Mouse (Mus musculus): ENCODE results near the gene Gli2. TPM values are rescaled to one million over a fixed set of nuclear protein-coding genes. Genes with fewer than 3 reads are reported as not detected.

Gene Gli2
- polyA plus RNA-seq, 1 experiment from 2014 or later = 12.2 TPM

DNA sequence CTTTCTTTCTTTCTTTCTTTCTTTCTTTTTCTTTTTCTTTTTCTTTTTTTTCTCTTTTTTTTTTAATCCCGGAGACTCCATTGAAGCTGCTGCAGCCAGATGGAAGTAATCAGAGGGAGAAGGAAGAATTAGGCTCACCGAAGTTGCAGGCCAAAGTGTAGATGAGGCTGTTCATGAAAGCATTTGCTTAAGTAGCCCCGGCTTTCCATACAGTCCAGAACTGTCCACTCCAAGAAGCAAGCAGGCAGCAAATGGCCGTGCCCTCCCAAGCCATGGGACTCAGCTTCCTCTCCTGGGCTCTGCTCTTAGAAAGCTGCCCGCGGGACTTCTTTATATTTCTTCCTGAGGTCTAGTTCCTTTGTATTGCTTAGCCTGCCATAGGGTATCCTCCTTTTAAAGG is 1.0 kb upstream of the Gli2 start:
- Histone ChIP-seq H3K9ac (ENCODE audit: low read length) (peak overlapping the region; percentile 85; the same call in 1 of the 2 replicates), H3K9me3 (ENCODE audit: control insufficient read depth, low read length) (no peaks in the 10 kb centered on the region), H3K36me3 (ENCODE audit: control insufficient read depth, insufficient read depth, low read length) (no peaks in the 10 kb centered on the region), H3K27ac (ENCODE audit: low read depth, low read length) (no peak overlapping the region), H3K4me1 (ENCODE audit: control insufficient read depth, insufficient read depth, low read length) (peaks cover 23% of the 10 kb centered on the region), H3K4me2 (ENCODE audit: low read depth) (peak overlapping the region; percentile 88), H3K4me3 (ENCODE audit: low read depth, low read length) (peak overlapping the region; percentile 64; the same call in 1 of the 2 replicates), H3K27me3 (ENCODE audit: control insufficient read depth, insufficient read depth, low read length) (no peaks in the 10 kb centered on the region)
- 12% methylated on average over 6 of the region's 6 CpGs for WGBS
- ATAC-seq (ENCODE audit: insufficient read depth, low FRiP score, low TSS enrichment) (no peak), DNase-seq (ENCODE audit: low spot score) (peak; percentile 28)

DNA sequence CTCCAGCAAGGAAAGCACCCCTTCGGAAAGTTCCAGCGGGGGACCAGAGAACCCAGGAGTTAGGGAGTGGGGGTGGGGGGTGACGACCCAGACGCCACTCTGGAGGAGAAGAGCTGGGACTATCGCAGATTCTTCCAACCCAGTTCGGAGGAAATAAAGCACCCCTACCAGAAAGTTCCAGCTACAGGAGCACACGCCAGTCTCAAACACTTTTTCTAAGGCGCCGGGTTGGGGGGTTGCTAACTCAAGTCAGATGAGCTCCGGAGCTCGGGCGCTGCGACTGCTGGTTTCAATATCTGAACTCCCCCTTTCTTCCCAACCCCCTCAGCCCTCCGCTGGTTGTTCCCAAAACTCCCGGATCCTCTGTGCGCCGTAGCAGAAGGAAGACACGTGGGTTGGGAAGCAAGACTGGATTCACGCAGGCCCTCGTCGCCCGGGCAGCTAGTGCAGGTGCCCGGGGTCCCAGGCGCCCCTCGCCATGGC is 494 bp upstream of the Gli2 start:
- Histone ChIP-seq H3K36me3 (ENCODE audit: control insufficient read depth, insufficient read depth, low read length) (no peaks in the 10 kb centered on the region), H3K27me3 (ENCODE audit: control insufficient read depth, insufficient read depth, low read length) (no peaks in the 10 kb centered on the region)

DNA sequence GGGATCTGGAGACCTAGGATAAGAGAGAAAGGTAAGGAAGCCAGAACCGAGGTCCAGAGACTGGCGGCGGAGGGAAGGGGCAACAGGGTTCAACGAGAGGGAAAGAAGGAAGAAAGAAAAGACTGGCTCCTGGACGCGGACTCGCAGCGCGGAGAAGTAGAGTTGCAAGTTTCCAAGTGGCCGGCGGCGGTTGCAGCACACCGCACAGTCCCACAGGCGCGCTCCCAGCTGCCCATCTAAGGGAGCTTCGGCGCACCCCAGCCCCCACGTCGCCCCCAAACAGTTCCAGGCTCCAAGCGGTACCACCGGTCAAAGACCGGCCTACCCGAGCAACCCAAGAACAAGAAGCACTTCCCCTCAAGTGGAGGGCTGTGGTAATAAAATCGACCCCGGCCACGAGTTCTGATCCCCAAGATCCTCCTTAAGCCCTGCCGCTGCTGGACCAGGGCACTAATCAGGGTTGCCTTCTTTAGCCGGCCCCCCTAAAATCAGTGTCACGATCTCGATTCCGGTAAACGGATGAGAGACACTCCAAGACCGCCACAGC is 715 bp downstream of the Gli2 start:
- peak overlapping the region; percentile 64 for H3K4me3 ChIP-seq (ENCODE audit: low read depth, low read length)
- no peaks in the 10 kb centered on the region for H3K9me3 ChIP-seq (ENCODE audit: control insufficient read depth, low read length)
- peak overlapping the region; percentile 85 for H3K9ac ChIP-seq (ENCODE audit: low read length)
- H3K27ac ChIP-seq (ENCODE audit: low read depth, low read length) = peak overlapping the region; percentile 91
- no peaks in the 10 kb centered on the region for H3K36me3 ChIP-seq (ENCODE audit: control insufficient read depth, insufficient read depth, low read length)
- under 1% methylated on average over 33 of the region's 33 CpGs for WGBS
- peak overlapping the region; percentile 88 for H3K4me2 ChIP-seq (ENCODE audit: low read depth)
- peaks cover 32% of the 10 kb centered on the region for H3K4me1 ChIP-seq (ENCODE audit: control insufficient read depth, insufficient read depth, low read length)
- DNase-seq (ENCODE audit: low spot score) (peak; percentile 64), ATAC-seq (ENCODE audit: insufficient read depth, low FRiP score, low TSS enrichment) (no peak)
- H3K27me3 ChIP-seq (ENCODE audit: control insufficient read depth, insufficient read depth, low read length) = no peaks in the 10 kb centered on the region

More for the DNA sequence above, 494 bp upstream of the Gli2 start:
- H3K27ac ChIP-seq (ENCODE audit: low read depth, low read length) = peak overlapping the region; percentile 91
- DNase-seq (ENCODE audit: low spot score) (peak; percentile 82), ATAC-seq (ENCODE audit: insufficient read depth, low FRiP score, low TSS enrichment) (peak; percentile 7)
- H3K9me3 ChIP-seq (ENCODE audit: control insufficient read depth, low read length) = no peaks in the 10 kb centered on the region
- H3K4me3 ChIP-seq (ENCODE audit: low read depth, low read length) = peak overlapping the region; percentile 64
- H3K4me2 ChIP-seq (ENCODE audit: low read depth) = peak overlapping the region; percentile 88
- peak overlapping the region; percentile 85 for H3K9ac ChIP-seq (ENCODE audit: low read length)
- under 1% methylated on average over 25 of the region's 25 CpGs for WGBS
- peaks cover 25% of the 10 kb centered on the region for H3K4me1 ChIP-seq (ENCODE audit: control insufficient read depth, insufficient read depth, low read length)

DNA sequence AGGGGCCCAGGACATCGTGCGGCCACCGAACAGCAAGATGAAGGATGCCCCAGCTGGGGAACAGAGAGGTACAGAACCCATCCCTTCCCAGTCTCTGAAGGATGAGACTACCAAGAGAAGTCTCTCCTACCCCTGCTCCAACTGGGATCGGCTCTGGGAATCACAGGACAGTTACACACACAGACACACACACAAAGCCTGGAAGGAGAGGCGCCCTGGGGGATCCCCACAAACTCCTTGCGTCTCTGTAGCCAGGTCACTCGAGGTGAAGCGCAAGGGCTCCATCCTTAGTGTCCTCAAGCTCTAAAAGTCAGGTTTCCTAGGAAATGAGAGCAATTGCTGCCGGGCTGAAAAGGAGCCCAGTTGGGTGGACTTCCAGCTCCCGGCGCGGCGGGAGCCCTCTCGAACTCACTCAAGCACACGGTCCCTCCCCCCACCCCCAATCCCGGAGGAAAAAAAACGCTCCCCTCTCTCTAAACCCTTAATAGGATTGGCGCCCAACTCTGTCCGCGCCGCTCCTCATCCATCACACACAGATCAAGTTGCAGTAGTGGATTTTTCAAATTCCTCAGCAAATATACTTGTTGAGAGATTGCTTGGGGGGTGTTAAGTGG is 1.4 kb downstream of the Gli2 start:
- Histone ChIP-seq H3K9ac (ENCODE audit: low read length) (peak overlapping the region; percentile 85), H3K27ac (ENCODE audit: low read depth, low read length) (peak overlapping the region; percentile 91), H3K4me3 (ENCODE audit: low read depth, low read length) (peak overlapping the region; percentile 64), H3K36me3 (ENCODE audit: control insufficient read depth, insufficient read depth, low read length) (no peaks in the 10 kb centered on the region), H3K27me3 (ENCODE audit: control insufficient read depth, insufficient read depth, low read length) (no peaks in the 10 kb centered on the region), H3K9me3 (ENCODE audit: control insufficient read depth, low read length) (no peaks in the 10 kb centered on the region), H3K4me2 (ENCODE audit: low read depth) (peak overlapping the region; percentile 88), H3K4me1 (ENCODE audit: control insufficient read depth, insufficient read depth, low read length) (peaks cover 35% of the 10 kb centered on the region)
- DNase-seq (ENCODE audit: low spot score) (peak; percentile 71), ATAC-seq (ENCODE audit: insufficient read depth, low FRiP score, low TSS enrichment) (no peak)
- WGBS = 0% methylated on average over 21 of the region's 21 CpGs

DNA sequence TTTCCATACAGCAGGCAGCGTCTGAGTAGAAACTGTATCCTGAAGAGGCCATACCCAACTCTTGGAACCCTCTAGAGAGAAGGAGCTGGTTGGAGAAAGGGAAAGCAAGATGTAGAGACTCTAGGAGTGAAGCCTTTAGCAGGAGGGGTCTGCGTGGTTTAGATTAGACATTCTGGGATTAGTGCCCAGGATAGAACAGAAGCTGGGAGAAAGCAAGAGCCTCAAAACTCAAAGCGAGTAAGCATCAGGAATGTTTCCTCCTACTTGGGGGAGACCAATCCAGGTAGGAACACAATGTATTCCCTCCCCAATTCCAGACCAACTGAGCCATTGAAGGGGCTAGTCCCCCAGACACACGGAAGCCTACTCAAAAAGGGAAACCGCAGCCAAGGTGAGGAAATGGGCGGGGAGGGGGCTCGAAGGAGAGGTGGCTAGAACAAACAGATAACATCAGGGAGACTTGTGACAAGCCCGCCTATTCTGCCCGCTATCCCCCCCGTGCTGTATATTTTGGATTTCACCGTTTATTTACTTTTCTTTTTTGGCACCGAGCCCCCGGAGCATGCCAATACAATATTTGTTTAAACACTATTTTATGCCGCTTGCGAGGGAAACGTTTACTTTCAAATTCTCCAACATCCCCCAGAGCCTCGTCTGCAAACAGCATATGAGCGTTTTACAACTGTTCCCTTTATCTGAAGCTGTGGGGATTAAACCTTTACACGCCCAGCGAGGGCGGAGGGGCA is 2.1 kb downstream of the Gli2 start:
- Histone ChIP-seq H3K4me3 (ENCODE audit: low read depth, low read length) (peak overlapping the region; percentile 64), H3K36me3 (ENCODE audit: control insufficient read depth, insufficient read depth, low read length) (no peaks in the 10 kb centered on the region), H3K4me1 (ENCODE audit: control insufficient read depth, insufficient read depth, low read length) (peaks cover 35% of the 10 kb centered on the region), H3K9ac (ENCODE audit: low read length) (peak overlapping the region; percentile 85), H3K27me3 (ENCODE audit: control insufficient read depth, insufficient read depth, low read length) (no peaks in the 10 kb centered on the region), H3K27ac (ENCODE audit: low read depth, low read length) (peak overlapping the region; percentile 91), H3K9me3 (ENCODE audit: control insufficient read depth, low read length) (no peaks in the 10 kb centered on the region), H3K4me2 (ENCODE audit: low read depth) (peak overlapping the region; percentile 88)
- no peak for DNase-seq (ENCODE audit: low spot score)
- WGBS = 3% methylated on average over 21 of the region's 21 CpGs
- no peak for ATAC-seq (ENCODE audit: insufficient read depth, low FRiP score, low TSS enrichment)

DNA sequence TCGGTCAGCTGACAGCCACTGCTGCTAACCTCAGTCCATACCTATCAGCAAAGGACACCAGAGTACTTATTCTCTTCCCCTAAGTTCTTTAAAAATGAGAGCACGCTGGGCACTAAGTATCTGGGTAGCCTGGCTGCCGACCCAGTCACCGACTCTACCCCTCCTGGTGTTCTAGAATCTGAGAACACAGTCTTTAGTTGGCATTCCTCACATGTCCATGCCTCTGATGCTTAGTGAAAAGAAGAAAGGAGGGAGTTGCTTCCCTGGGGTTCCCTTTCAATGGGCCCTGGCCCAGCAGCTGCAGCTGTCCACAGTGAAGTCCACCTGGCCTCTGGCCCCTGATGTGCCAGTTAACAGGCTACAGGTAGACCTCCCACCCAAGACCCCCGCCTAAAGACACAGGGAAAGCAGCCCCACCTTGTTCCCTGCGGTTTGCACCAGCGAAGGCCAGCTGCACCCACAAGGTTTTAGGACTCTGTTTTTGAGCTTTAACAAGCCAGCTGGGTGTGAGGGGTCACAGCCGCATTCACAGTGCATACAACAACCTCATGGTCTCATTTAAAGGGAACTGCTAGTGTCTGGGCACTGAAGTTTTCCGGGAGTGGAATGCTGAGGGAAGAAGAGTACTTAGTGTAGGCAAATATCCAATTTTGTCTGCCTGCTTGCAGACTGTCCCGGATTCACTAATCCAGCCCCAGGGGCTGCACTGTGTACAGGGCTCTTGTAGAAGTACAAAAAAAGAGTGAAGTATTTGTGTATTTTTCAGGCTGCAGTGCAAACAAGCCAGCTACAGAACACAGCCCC is 3.4 kb downstream of the Gli2 start:
- peak overlapping the region; percentile 35 for H3K9ac ChIP-seq (ENCODE audit: low read length)
- H3K9me3 ChIP-seq (ENCODE audit: control insufficient read depth, low read length) = no peaks in the 10 kb centered on the region
- WGBS = 5% methylated on average over 10 of the region's 10 CpGs
- H3K36me3 ChIP-seq (ENCODE audit: control insufficient read depth, insufficient read depth, low read length) = no peaks in the 10 kb centered on the region
- H3K27me3 ChIP-seq (ENCODE audit: control insufficient read depth, insufficient read depth, low read length) = no peaks in the 10 kb centered on the region
- peak overlapping the region; percentile 79 for H3K27ac ChIP-seq (ENCODE audit: low read depth, low read length)
- peak overlapping the region; percentile 88 for H3K4me2 ChIP-seq (ENCODE audit: low read depth)
- peaks cover 35% of the 10 kb centered on the region for H3K4me1 ChIP-seq (ENCODE audit: control insufficient read depth, insufficient read depth, low read length)
- DNase-seq (ENCODE audit: low spot score) (peak; percentile 59), ATAC-seq (ENCODE audit: insufficient read depth, low FRiP score, low TSS enrichment) (0 out of 2 replicates have a peak, but pooled peaks have one; percentile 6)
- peak overlapping the region; percentile 64; the same call in 1 of the 2 replicates for H3K4me3 ChIP-seq (ENCODE audit: low read depth, low read length)

DNA sequence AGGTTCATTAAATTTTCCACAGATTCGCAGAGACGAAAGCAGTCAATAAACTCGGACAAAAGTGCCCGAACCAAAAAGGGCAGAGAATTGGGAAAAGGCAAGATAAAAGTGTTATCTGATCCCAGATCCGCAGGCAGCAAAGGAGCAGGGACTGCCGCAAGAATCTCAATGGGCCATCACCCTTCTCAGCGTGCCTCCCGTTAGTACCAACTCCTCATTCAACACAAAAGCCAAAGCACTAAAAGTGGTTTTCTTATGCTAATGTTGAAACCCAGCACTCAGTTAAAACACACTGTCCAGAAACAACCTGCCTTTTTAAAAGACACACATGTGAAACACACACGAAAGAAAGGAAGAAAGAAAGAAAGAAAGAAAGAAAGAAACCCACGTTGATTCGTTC is 4.4 kb downstream of the Gli2 start:
- Histone ChIP-seq H3K27me3 (ENCODE audit: control insufficient read depth, insufficient read depth, low read length) (no peaks in the 10 kb centered on the region), H3K4me1 (ENCODE audit: control insufficient read depth, insufficient read depth, low read length) (peaks cover 29% of the 10 kb centered on the region), H3K9ac (ENCODE audit: low read length) (peak overlapping the region; percentile 58), H3K36me3 (ENCODE audit: control insufficient read depth, insufficient read depth, low read length) (no peaks in the 10 kb centered on the region), H3K9me3 (ENCODE audit: control insufficient read depth, low read length) (no peaks in the 10 kb centered on the region), H3K4me3 (ENCODE audit: low read depth, low read length) (peak overlapping the region; percentile 11; the same call in 1 of the 2 replicates), H3K4me2 (ENCODE audit: low read depth) (peak overlapping the region; percentile 73), H3K27ac (ENCODE audit: low read depth, low read length) (peak overlapping the region; percentile 97)
- ATAC-seq (ENCODE audit: insufficient read depth, low FRiP score, low TSS enrichment) (no peak), DNase-seq (ENCODE audit: low spot score) (no peak)
- 1% methylated on average over 11 of the region's 11 CpGs for WGBS

DNA sequence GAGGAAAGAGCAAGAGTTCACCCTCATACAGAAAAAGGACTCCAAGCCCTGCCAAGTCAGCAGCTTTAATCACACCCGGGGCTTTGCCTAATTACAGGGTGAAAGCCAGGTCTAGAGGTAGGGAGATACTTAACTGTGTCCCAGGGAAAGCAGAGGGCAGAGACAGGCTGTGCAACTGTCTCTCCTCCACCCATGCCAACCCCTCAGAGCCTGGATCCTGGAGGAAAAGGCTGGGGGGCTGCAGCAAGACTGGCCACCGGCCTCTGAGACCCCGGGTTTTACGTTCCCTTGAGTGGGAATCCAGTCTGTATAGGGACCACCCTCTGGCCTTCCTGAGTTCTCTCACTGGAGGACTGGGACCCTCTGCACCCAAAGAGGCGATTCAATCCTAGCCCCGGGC is 4.9 kb downstream of the Gli2 start:
- Histone ChIP-seq H3K9ac (ENCODE audit: low read length) (peak overlapping the region; percentile 58), H3K27me3 (ENCODE audit: control insufficient read depth, insufficient read depth, low read length) (no peaks in the 10 kb centered on the region), H3K4me3 (ENCODE audit: low read depth, low read length) (peak overlapping the region; percentile 11; the same call in 1 of the 2 replicates), H3K4me1 (ENCODE audit: control insufficient read depth, insufficient read depth, low read length) (peaks cover 29% of the 10 kb centered on the region), H3K27ac (ENCODE audit: low read depth, low read length) (peak overlapping the region; percentile 97), H3K4me2 (ENCODE audit: low read depth) (peak overlapping the region; percentile 73), H3K9me3 (ENCODE audit: control insufficient read depth, low read length) (no peaks in the 10 kb centered on the region), H3K36me3 (ENCODE audit: control insufficient read depth, insufficient read depth, low read length) (no peaks in the 10 kb centered on the region)
- WGBS = under 1% methylated on average over 6 of the region's 6 CpGs
- peak; percentile 41 for DNase-seq (ENCODE audit: low spot score)
- ATAC-seq (ENCODE audit: insufficient read depth, low FRiP score, low TSS enrichment) = 0 out of 2 replicates have a peak, but pooled peaks have one; percentile 2

Data from neural tube, embryonic 11.5 days (tissue).